Mouse (Mus musculus) spleen, postnatal 36 days (tissue): ENCODE data around the gene Chd8.
A peak's percentile ranks its signal among the peaks of the same experiment; 100 is the strongest.
"Not testable (repeated sequence)": the region's sequence is repeated elsewhere in the genome, so short reads cannot be mapped to it uniquely, and the experiment has no call there.

Experiments used
- DNase-seq, 2 experiments: peaks; one replicate each; pipeline ENCODE4 v3.0.0; 2022; ENCODE audit warnings: low spot score in 2 of 2, mixed read lengths in 1 of 2

Chd8 gene

GRCm38 (mm10) chr14:52257484-52258213 is at the start of gene Chd8:
Chd8 (minus strand) TSS chr14:52257780.
- peak; percentile 99 for DNase-seq

- no peak for DNase-seq
Observed at GRCm38 (mm10) chr14:52306100-52306499, 48.5 kb upstream of the Chd8 start.

- peak; percentile 88 to 90 for DNase-seq
Observed at GRCm38 (mm10) chr14:52304644-52305271, 47.2 kb upstream of the Chd8 start, which contains the start of gene Mettl3. Mettl3 (minus strand) TSS chr14:52305128.

- not testable (repeated sequence) for DNase-seq
Observed at GRCm38 (mm10) chr14:52303517-52303916, 45.9 kb upstream of the Chd8 start.

- no peak for DNase-seq
Observed at GRCm38 (mm10) chr14:52295558-52296264, 38.1 kb upstream of the Chd8 start.

GRCm38 (mm10) chr14:52284191-52284590 is 26.6 kb upstream of the Chd8 start:
- DNase-seq: no peak

GRCm38 (mm10) chr14:52283629-52284028 is 26.0 kb upstream of the Chd8 start:
- DNase-seq: no peak

GRCm38 (mm10) chr14:52279747-52280120 is 22.2 kb upstream of the Chd8 start:
- DNase-seq: no peak

GRCm38 (mm10) chr14:52278932-52279746 is 21.6 kb upstream of the Chd8 start, which contains the start of the genes Tox4 and Rab2b:
Tox4 (plus strand) TSS chr14:52279146.
Rab2b (minus strand) TSS chr14:52279545.
- DNase-seq: peak; percentile 98

- DNase-seq: no peak
Observed at GRCm38 (mm10) chr14:52277210-52277609, 19.6 kb upstream of the Chd8 start.

- DNase-seq: no peak
Observed at GRCm38 (mm10) chr14:52272781-52273180, 15.2 kb upstream of the Chd8 start.

GRCm38 (mm10) chr14:52256311-52257175 is 1.0 kb downstream of the Chd8 start:
- DNase-seq: peak; percentile 3 to 13

- DNase-seq: no peak
Observed at GRCm38 (mm10) chr14:52246129-52246528, 11.5 kb downstream of the Chd8 start.

- DNase-seq: no peak
Observed at GRCm38 (mm10) chr14:52244690-52245042, 12.9 kb downstream of the Chd8 start.

GRCm38 (mm10) chr14:52244041-52244689 is 13.4 kb downstream of the Chd8 start:
- peak; percentile 99 to 100 for DNase-seq

- no peak for DNase-seq
Observed at GRCm38 (mm10) chr14:52236216-52236615, 21.4 kb downstream of the Chd8 start.

GRCm38 (mm10) chr14:52235165-52235564 is 22.4 kb downstream of the Chd8 start:
- no peak for DNase-seq

- no peak for DNase-seq
Observed at GRCm38 (mm10) chr14:52232249-52232648, 25.3 kb downstream of the Chd8 start.

- no peak for DNase-seq
Observed at GRCm38 (mm10) chr14:52225972-52226371, 31.6 kb downstream of the Chd8 start.

- no peak for DNase-seq
Observed at GRCm38 (mm10) chr14:52217261-52217660, 40.3 kb downstream of the Chd8 start.
